8 mouse cellular contexts compared by ENCODE assay signal in genomic region chr4:123677060-123677804, GRCm38 (mm10). TPM values are rescaled to one million over a fixed set of nuclear protein-coding genes. Genes with fewer than 3 reads are reported as not detected.
DNase-seq lines count a peak whose midpoint lies in the region; ATAC-seq and TF ChIP-seq lines count a peak whose summit lies in the region.

No protein-coding gene starts in this region.

- H3K4me3 ChIP-seq in embryonic facial prominence, embryonic 15.5 days (replicated peaks): no peak overlapping the region
- H3K4me3 ChIP-seq in left cerebral cortex, adult 2 months: no peak overlapping the region
- H3K4me3 ChIP-seq in neural tube, embryonic 15.5 days (replicated peaks): no peak overlapping the region
- H3K4me3 ChIP-seq in liver, embryonic 12.5 days: no peak overlapping the region

- intact Hi-C loops in left cerebral cortex, adult 2 months (cut with DNase I): loop anchor here (5.0 kb wide), 1 partner anchor 40 kb away; the partner anchor contains the start of gene Ndufs5

- no peaks in the 10 kb centered on the region for H3K9me3 ChIP-seq in embryonic facial prominence, embryonic 15.5 days (replicated peaks)
- H3K9me3 ChIP-seq in neural tube, embryonic 15.5 days (replicated peaks): no peaks in the 10 kb centered on the region
- H3K9me3 ChIP-seq in liver, embryonic 12.5 days (replicated peaks): no peaks in the 10 kb centered on the region

- DNase-seq in adrenal gland, postnatal 10 days: peak; percentile 26
- DNase-seq in adrenal gland, postnatal 4 days (ENCODE audit: low spot score in 2 of 2): no peak
- DNase-seq in Muller cell, postnatal 12 days (ENCODE audit: inconsistent ontology term): peak; percentile 85
- no peak for DNase-seq in left cerebral cortex, adult 2 months (ENCODE audit: extremely low spot score in 1 of 2, low spot score in 2 of 2)
- no peak for DNase-seq in urinary bladder, postnatal 25 days (ENCODE audit: low spot score)

- H3K27ac ChIP-seq in embryonic facial prominence, embryonic 15.5 days (replicated peaks): peak overlapping the region; percentile 29
- H3K27ac ChIP-seq in left cerebral cortex, adult 2 months: peak overlapping the region; percentile 91
- H3K27ac ChIP-seq in neural tube, embryonic 15.5 days (replicated peaks): peak overlapping the region; percentile 77
- no peak overlapping the region for H3K27ac ChIP-seq in liver, embryonic 12.5 days

- no peak; the same call in 1 of the 2 replicates for ATAC-seq in embryonic facial prominence, embryonic 15.5 days (ENCODE audit: insufficient number of reproducible peaks, low FRiP score, low TSS enrichment, low read depth)
- no peak for ATAC-seq in neural tube, embryonic 15.5 days (ENCODE audit: low FRiP score)
- ATAC-seq in liver, embryonic 12.5 days: no peak

- no peak overlapping the region for H3K9ac ChIP-seq in embryonic facial prominence, embryonic 15.5 days
- peak overlapping the region; percentile 23; the same call in 1 of the 2 replicates for H3K9ac ChIP-seq in neural tube, embryonic 15.5 days (replicated peaks)
- no peak overlapping the region for H3K9ac ChIP-seq in liver, embryonic 12.5 days

- WGBS in embryonic facial prominence, embryonic 15.5 days: 24% methylated on average over 10 of the region's 10 CpGs
- 19% methylated on average over 10 of the region's 10 CpGs for WGBS in neural tube, embryonic 15.5 days
- WGBS in liver, embryonic 12.5 days (ENCODE audit: insufficient replicate concordance): 68% methylated on average over 10 of the region's 10 CpGs

- no peak overlapping the region; the same call in 1 of the 2 replicates for H3K4me2 ChIP-seq in embryonic facial prominence, embryonic 15.5 days (replicated peaks)
- H3K4me2 ChIP-seq in neural tube, embryonic 15.5 days: peak overlapping the region; percentile 13
- H3K4me2 ChIP-seq in liver, embryonic 12.5 days: no peak overlapping the region

- no peaks in the 10 kb centered on the region for H3K36me3 ChIP-seq in embryonic facial prominence, embryonic 15.5 days
- H3K36me3 ChIP-seq in neural tube, embryonic 15.5 days: peaks cover 36% of the 10 kb centered on the region
- H3K36me3 ChIP-seq in liver, embryonic 12.5 days: no peaks in the 10 kb centered on the region

- TF ChIP-seq CTCF in left cerebral cortex, adult 2 months (IDR thresholded peaks at IDR 0.05): no peak

- peaks cover 24% of the 10 kb centered on the region for H3K4me1 ChIP-seq in embryonic facial prominence, embryonic 15.5 days
- peaks cover 43% of the 10 kb centered on the region for H3K4me1 ChIP-seq in neural tube, embryonic 15.5 days
- no peaks in the 10 kb centered on the region for H3K4me1 ChIP-seq in liver, embryonic 12.5 days

- H3K27me3 ChIP-seq in embryonic facial prominence, embryonic 15.5 days: no peaks in the 10 kb centered on the region
- no peaks in the 10 kb centered on the region for H3K27me3 ChIP-seq in neural tube, embryonic 15.5 days (replicated peaks)
- peaks cover 25% of the 10 kb centered on the region for H3K27me3 ChIP-seq in liver, embryonic 12.5 days (replicated peaks)

RNA-seq across cellular contexts. Expression of gene Macf1, which starts 6.9 kb away (rescaled TPM):
- total RNA-seq in adrenal gland, postnatal 10 days (2021): 100 to 1,000 TPM; 170 to 248 TPM
- total RNA-seq in adrenal gland, postnatal 4 days (2021): 100 to 1,000 TPM; 176 to 202 TPM
- polyA plus RNA-seq in embryonic facial prominence, embryonic 15.5 days (2015; fragmentation: Nextera tagmentation; extraction: Ambion mirVana): 42.5 and 47.1 TPM in 2 replicates
- total RNA-seq in left cerebral cortex, adult 2 months (2021): 100 to 1,000 TPM; 242 to 255 TPM
- polyA plus RNA-seq in neural tube, embryonic 15.5 days (2015; fragmentation: Nextera tagmentation; extraction: Ambion mirVana): 57.6 and 62.6 TPM in 2 replicates
- polyA plus RNA-seq in liver, embryonic 12.5 days (2016; fragmentation: Nextera tagmentation; extraction: Ambion mirVana): 15.1 and 17.5 TPM in 2 replicates

RNA-seq across cellular contexts. Expression of gene Ndufs5, which starts 40.8 kb away (rescaled TPM):
- total RNA-seq in adrenal gland, postnatal 10 days (2021): 100 to 1,000 TPM; 371 to 393 TPM
- 100 to 1,000 TPM; 170 to 195 TPM for total RNA-seq in adrenal gland, postnatal 4 days (2021)
- 313 and 333 TPM in 2 replicates for polyA plus RNA-seq in embryonic facial prominence, embryonic 15.5 days (2015; fragmentation: Nextera tagmentation; extraction: Ambion mirVana)
- 100 to 1,000 TPM; 184 to 196 TPM for total RNA-seq in left cerebral cortex, adult 2 months (2021)
- polyA plus RNA-seq in neural tube, embryonic 15.5 days (2015; fragmentation: Nextera tagmentation; extraction: Ambion mirVana): 474 and 561 TPM in 2 replicates
- polyA plus RNA-seq in liver, embryonic 12.5 days (2016; fragmentation: Nextera tagmentation; extraction: Ambion mirVana): 224 and 227 TPM in 2 replicates

Comparison
In these comparisons a context has a peak if more than half of its experiments do, and no peak if none do; other contexts are left out.
1. DNase-seq: peak in adrenal gland, postnatal 10 days (single experiment) and Muller cell, postnatal 12 days (single experiment); none in adrenal gland, postnatal 4 days (0 of 2), left cerebral cortex, adult 2 months (0 of 2) and urinary bladder, postnatal 25 days (single experiment).